Mouse (Mus musculus): Measurements from ENCODE around the gene Pcna.

DNA sequence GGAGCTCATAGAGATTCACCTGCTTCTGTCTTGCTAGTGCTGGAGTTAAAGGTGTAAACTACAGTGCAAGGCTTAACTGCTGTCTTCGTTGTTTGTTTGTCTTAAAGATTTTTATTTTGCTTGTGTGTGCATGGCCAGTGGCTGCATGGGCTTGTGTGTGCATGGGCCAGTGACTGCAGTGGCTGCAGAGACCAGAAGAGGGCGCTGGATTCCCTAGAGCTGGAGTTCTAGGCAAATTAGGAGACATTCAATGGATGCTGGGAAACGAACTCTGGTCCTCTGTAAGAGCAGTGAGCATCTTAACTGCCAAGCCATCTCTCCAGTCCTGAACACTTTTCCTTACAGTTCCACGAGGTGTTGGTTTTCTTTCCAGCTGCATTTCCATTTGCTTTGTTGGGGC lies 22.4 kb upstream of the Pcna start:
- TF ChIP-seq CTCF (IDR thresholded peaks at IDR 0.05; ENCODE audit: borderline replicate concordance, insufficient read depth, low read length) (no peak), POLR2A (IDR thresholded peaks at IDR 0.05; ENCODE audit: low read depth, low read length) (no peak)

Measured in embryonic fibroblast, embryonic 13.5 days (primary cell).